Mouse (Mus musculus): ENCODE results near the gene P2rx7.
A peak's percentile ranks its signal among the peaks of the same experiment; 100 is the strongest.

P2rx7 gene

DNA sequence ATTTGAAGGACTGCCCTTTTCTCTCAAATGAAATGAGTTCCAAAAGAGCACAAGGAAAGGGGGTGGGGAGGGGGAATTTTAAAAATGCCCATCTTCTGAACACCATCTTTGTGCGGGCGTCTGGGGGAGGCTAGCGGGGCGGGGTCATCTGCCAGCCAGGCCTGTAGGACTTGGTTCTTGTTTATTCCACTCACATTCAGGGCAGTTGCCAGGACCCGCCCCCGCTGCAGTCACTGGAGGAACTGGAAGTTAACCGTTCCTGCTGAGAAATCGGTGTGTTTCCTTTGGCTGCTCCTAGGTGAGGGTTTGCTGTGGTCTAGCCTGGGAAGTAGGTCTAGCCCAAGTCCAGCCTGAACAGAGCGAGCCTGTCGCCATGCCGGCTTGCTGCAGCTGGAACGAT is at the start of gene P2rx7:
Gene P2rx7 (plus strand): TSS at position 211 of the 400 bp plus-strand sequence.
- peak; percentile 65 for DNase-seq (ENCODE audit: low read depth, low spot score)

DNA sequence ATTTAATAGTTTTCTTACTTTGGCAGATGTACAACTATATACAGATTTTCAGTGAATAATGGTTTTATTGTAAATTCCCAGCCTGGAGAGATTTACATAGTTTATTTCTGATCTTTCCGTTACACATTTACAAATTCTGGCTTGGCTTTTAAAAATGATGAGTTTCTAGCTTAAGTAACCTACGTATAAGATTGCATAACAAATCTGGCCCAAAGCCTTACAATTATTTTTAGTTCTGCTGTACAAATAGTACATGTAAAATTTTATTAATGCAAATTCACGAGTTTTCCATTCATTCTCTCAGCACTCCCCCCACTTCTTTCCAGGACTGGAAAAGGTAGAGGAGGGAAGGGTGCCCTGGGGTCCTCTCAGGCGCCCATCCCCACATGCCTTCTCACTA is 48.2 kb upstream of the P2rx7 start:
- no peak for DNase-seq (ENCODE audit: low read depth, low spot score)

DNA sequence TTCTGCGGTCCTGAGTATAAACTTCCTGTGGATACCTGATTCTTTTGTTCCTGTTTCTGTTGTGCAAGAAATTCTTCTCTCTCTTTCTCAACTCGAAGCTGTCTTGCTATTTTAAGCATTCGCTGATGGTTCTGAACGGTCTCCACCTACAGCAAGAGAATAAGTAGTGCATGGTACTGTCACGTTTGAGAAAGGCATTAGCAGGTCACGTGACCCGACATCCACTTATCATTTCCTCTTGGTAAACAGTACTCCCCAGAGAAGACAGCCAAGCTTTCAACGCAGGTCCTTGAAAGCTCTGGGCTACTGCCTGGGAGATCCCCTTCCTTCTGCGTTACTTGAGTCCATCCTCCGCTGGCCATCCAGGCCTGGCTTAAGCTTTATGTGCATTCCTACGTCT is 41.5 kb upstream of the P2rx7 start:
- no peak for DNase-seq (ENCODE audit: low read depth, low spot score)

DNA sequence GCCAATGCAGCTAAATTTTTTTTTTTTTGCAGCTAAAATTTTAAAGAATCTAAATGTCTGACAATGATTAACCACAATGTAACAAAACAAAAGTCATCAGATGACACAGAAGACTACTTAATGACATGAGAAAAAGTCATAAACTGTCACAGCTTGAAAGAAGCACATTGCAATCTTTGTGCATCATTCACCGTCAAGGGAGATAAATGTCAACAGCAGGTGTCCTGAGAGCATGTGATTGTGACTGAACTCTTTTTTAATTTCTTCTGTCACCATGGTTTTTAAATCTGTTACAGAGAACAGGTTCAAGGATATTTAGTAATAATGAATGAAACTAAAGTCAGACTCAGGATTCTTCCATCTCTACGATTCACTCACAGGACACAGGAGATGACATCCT is 38.8 kb upstream of the P2rx7 start:
- no peak for DNase-seq (ENCODE audit: low read depth, low spot score)

DNA sequence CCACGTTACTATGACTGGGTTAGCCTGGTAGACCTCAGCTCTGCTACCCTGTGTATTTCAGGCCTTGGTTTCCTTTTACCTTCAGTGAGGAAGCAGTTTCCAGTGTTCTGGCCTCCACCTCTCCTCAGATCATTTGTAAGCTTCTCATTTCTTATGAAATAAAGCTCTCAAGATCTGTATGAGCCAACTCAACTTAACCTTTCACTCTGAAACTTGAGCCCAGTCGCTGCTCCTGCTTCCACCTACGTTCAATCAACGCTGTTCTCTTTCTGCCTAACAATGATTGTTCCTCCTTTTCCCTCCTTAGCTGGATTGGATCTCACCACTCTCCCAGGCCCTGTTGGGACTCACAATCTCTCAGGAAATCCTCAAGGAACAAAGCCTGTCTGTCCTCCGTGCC is 32.1 kb upstream of the P2rx7 start:
- DNase-seq (ENCODE audit: low read depth, low spot score) = no peak

DNA sequence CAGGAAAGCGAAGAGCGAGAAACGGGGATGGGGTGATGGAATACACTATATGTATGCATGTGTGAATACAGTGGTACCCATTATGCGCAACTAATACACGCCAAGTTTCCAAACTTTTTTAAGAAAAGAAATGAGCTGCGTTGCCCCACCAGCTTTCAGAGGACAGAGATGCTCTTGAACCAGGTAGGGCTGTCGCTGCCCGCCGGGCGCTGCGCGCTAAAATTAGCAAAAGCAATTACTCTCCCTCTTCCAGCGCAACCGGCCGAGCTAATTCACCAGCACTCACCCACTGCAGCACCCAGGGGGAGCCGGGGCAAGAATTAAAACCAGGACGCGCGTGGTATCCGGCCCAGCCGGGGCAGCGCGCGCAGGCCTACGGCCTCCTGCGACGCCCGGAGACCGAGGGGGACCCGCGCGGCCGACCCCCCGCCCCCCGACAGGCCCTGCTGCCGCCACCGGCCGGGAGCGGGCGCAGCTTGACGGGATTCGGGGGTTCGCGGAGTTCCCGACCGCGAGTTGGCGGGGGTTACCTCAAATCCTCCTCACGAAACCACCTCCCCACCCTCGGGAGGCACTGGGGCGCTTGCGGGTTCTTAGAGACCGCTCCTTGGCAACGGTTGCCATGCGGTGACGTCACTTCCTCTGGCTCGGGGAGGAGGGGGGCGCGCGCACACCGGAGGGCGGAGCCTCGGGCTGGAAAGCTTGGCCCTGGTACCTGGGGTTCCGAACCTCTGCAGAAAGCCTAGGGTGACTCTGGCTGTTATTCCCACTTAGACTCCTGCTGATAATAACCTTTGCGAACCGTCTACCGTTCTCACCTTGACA is 29.6 kb upstream of the P2rx7 start, which contains the start of gene Ift81:
Gene Ift81 (minus strand): TSS at position 611 of the 825 bp plus-strand sequence.
- peak; percentile 96 for DNase-seq (ENCODE audit: low read depth, low spot score)

DNA sequence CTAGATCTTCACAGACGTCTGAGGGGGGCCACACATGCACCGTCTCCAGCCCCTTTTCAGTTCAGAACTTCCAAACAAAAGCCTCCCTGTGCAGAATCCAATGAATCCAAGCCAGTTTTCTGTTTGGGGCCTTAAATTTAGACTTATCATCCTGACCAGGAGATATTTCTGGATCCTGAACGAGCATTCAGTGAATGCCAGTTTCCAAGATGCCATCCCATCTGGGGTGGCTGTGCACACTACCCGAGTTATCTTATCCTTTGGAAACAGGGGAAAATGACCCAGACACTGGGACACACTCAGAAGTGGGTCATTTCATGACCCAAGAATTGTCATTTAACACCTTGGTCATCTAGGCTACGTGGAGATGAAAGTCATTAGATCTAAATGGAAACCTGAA is 26.0 kb upstream of the P2rx7 start:
- no peak for DNase-seq (ENCODE audit: low read depth, low spot score)

DNA sequence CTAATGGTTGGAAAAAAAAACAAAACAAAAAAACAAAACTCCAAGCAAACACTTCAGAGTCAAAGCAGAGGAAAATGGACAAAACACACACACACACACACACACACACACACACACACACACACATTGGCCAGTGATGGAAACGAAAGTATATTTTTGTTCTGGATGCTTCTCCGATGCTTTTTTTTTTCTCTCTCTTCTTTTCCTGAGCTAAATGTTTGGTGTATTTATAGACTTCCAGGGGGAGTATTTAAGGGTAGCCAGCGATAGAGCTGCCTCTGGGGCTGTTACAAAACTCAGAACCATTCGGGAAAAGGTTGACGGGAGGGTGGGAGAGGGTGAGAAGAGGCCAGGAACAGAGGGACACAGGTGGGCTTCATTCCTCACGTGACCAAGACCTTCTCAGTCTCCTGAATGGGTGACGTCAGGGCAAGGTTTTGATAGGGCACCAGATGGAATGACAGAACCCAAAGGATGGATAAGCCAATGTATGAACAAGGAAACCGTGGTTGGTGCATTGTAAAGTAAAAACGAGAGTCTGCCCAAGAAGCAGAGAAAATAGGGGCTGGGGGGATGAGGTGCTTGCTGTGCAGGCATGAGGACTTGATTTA is 23.9 kb upstream of the P2rx7 start:
- DNase-seq (ENCODE audit: low read depth, low spot score) = no peak

DNA sequence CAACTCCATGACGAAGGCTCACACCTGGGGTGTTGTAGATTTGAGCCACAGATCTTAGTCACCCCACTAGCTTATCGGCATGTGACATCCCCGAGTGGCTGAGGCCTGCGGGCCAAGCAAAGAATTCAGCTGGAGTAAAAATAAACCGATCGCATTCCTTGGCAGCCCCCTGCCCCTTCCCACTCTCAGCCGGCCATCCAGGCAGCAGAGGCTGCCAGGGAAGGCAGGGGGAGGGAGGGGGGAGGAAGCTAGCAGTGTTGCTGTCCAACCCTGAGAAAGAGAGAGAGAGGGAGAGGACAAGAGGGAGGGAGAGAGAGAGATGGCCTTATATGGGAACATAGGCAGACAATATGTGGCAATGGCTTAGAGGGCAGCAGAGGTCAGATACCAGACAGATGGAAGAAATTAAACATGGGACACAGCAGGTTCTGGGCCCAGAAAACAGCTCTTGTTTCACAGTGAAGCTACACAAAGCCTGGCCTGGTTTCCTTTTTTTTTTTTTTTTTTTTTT is 22.3 kb upstream of the P2rx7 start:
- no peak for DNase-seq (ENCODE audit: low read depth, low spot score)

DNA sequence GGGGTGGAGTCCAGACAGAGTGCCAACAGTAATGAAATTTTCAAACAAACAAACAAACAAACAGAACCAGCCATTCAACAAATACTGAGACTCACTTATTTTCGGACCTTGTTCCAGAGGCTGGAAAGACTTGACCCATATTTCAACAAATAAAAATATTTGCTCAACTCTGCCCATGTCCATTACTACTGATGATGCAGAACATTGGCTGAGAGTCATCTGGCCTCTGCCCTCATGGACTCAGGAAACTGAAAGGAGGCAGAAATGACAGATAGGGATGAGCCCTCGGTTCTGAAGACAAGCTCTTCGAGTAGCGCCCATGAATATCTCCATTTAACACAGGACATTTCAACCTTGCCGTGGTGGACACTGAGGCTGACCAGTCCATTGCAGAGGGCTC is 21.2 kb upstream of the P2rx7 start:
- no peak for DNase-seq (ENCODE audit: low read depth, low spot score)

DNA sequence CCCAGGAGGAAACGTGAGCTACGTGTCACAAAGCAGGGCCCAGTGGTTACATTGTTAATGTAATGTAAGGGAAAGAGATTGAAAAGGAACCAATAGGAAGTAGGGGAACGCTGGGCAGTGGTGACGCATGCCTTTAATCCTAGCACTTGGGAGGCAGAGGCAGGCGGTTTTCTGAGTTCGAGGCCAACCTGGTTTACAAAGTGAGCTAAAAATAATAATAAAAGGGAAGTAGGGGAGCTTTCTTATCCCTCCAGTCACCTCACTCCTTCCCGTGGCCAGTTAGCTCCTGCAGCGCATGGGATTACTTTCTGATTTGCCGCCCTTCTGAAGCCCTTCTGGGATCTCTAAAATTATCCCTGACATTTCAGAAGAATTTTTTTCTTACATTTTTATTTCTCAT is 19.9 kb upstream of the P2rx7 start:
- DNase-seq (ENCODE audit: low read depth, low spot score) = peak; percentile 13

DNA sequence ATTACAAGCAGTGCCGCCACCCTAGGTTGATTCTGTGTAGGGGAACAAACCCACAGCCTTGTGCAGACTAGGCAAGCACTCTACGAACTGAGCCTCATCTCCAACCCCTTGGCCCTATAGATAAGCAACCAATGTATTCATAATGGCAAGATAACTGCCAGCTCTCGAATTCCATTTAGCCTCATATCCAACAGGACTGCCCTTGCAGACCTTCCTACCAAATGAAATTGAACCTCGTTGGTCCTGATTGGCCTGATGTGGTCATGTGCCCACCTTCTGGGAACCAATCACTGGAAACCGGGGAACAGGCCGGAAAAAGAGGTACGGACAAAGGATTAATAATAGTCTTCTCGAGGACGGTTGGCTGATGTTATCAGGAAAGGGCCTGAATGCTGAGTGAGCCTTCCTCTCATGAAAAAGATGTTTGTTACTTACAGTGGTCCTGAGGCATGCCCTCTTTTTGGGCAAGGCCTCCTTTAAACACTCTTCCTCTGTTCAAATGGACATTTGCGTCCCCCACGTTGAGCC is 18.7 kb upstream of the P2rx7 start:
- no peak for DNase-seq (ENCODE audit: low read depth, low spot score)

DNA sequence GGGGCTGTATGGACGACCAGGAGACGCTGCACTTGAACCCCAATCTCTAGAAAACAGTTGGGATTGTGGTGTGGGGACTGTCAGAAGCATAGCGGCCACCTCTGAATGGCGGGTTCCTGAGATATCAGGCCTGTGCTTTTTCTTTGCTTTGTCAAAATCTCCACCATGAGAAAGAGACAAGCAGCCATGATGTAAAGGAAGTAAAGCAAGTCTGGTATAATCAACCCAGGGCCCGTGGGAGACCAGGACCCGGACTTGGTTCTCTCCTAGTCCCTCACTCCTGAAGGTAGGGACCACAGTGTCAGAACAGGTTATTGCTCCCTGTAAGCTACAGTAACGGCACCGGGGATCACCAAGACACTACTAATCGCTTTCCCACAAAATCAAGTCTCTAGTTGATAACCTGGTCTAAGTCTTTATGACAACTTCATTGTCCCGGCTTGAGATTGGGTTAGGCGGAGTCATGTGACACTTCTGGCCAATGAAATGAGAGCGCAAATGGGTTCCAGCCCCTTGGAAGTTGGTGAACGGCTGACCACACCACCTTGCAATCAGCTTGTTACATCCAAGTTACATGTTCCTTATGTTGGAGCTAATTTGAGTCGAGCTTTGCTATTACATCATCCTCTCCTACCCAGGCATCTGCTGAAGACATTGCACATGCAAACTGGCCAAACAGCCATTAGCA is 18.0 kb upstream of the P2rx7 start:
- DNase-seq (ENCODE audit: low read depth, low spot score) = peak; percentile 80

DNA sequence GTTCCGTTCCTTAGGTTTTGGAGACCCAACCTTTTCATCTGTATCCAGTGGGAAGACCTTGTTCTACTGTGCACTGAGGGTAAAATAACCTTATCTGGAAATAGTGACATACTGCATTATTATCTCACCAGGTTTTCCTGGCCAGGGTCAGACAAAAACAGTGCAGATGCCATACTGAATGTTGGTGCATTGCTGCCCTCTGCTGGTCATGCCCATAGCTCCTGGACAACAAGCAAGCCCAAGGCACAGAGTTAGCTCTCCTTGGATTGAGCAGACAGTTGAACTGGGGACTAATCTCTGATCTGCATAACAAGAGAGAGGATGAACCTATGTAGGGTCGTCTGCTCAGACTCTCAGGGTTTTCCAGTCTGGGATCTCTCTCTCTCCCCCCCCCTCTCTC is 16.5 kb upstream of the P2rx7 start:
- peak; percentile 92 for DNase-seq (ENCODE audit: low read depth, low spot score)

DNA sequence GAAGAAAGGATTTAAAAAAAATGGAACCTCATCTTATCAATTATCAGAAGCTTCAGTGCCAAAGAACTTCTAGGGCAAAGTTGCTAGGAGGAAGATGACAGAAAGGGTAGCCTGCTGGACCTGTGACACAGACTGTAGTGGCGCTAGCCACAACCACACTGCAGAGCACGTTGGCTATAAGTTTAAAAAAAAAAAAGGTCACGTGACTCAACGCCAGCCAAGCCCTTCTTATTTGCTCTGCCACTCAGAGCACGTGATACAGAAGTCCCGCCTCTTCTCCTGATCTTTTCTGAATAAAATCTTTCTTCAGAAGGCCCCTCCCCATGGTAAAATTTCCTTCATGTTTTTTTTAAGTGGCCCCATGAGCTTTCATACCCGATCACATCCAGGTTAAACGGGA is 8.5 kb upstream of the P2rx7 start:
- DNase-seq (ENCODE audit: low read depth, low spot score) = no peak

DNA sequence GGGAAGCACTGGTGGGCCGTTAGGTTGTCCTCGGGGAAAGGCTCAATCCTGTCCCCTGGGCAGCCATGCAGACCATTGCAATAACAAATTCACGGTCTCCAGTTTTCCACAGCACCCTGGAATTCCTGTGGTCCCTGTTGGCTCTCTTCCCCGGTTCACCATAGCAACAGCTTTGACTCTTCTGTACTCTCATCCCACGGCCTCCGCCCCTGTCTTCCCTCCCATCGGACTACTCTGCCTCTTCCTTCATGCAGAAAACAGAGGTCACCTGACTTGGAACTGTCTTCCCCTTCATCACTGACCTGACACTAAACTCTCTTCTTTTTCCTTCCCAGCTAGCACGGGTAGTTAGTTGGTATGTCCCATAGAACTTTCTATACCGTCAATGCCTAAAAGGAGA is 7.4 kb upstream of the P2rx7 start:
- no peak for DNase-seq (ENCODE audit: low read depth, low spot score)

DNA sequence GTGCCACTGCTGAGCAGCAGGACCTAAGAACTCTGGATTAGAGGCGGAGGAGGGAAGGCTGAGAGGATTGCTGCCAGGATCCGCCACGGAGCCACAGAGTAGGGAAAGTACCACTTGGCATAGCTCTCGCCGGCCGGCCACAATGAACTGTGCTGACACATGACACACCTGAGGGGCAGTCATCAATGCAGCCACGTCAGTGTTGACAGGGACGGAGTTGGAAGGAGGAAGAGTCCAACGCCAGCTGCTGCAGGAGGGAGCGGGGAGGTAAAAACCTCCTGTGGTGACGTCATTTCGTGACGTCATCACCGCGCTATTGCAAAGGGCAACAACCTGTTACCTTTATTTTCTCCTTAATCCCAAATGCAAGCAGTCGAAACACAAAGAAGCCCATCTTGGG is 6.8 kb upstream of the P2rx7 start:
- peak; percentile 77 for DNase-seq (ENCODE audit: low read depth, low spot score)

DNA sequence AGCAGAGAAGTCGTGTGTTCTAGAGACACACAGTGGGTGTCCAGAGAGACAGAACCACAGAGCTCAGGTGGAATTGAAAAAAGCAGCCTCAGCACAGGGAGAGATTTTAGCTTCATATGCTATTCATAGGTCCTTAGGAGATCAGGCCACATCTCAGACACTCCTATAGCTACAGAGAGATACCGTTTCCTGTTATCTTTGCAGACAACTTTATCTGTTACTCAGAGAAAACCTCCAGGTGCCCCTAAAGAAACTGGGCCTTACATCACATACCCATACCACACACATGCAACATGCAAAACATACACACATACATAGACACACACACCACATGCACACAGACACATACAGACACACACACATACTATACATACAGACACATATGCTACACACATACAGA is 5.4 kb upstream of the P2rx7 start:
- DNase-seq (ENCODE audit: low read depth, low spot score) = no peak

DNA sequence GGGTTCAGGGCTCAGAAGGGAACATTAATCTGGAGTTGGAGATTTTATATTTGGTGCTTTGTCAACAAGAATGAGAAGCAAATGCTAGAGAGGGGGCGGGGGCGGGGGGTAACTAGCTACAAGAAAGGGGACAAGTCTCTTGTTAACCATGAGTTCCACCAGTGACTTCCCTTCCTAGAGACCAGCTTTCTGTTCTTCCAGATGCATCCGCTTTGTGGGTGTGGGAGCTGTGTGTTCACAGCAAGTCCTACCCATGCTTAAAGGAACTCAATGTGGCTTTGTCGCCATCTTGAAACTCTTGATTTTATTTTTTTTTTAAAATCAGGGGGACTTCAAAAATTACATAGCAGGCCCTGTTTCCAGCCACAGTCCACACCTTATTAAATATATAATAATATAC is 4.2 kb upstream of the P2rx7 start:
- DNase-seq (ENCODE audit: low read depth, low spot score) = no peak

DNA sequence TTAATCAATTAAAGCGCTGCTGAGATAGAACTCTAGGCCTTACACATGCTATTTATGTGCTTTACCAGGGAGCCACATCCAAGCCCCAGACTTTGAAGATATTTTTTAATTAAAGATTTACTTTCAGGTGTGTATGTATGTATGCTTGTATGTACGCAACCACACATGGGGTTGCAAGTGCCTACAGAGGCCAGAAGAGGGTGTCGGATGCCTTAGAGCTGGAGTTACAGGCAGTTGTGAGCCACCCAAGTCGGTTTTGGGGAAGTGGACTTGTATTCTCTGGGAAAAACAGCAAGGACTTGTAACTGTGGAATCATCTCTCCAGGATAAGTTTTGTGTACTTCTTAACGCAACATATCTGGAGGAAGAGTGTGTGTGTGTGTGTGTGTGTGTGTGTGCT is 3.7 kb upstream of the P2rx7 start:
- DNase-seq (ENCODE audit: low read depth, low spot score) = peak; percentile 49

DNA sequence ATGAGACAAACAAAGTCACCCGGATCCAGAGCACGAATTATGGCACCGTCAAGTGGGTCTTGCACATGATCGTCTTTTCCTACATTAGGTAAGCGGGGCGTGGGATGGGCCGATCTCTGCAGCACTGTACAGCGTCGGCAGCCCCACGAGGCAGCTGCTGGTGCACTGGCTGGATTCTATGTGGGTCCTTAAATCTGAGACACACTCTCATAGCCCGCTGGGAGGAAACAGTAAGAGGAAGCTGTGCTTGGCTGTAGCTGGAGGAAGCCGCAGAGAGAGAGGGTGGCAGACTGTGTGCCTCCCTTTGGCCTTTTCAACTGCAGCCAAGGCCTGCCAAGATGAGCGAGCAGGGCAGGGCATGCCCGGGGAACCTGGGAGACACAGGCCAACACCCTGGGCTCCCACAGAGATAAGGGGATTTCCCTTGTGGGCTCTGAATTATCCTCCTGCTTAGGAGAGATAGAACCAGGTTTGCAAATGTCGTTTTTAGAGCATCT is 448 bp downstream of the P2rx7 start:
- DNase-seq (ENCODE audit: low read depth, low spot score) = peak; percentile 51

DNA sequence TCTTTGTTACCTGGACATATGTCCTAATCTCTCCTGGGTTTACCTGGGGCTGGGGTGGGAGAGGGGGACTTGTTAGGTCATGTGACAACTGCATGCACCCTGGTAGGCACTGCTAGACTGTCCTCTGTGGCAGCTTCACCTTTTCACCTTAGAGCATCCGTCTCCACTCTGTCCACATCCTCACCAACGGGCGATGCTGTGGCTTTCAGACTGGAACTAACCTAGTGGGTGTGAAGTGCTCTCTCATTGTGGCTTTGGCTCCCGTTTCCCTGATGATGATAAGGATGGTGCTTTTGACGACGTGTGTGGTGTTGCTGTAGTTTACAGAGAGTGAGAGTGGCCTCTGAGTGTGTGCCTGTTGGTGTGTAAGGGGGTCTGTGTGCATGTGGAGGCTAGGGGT is 1.6 kb downstream of the P2rx7 start:
- no peak for DNase-seq (ENCODE audit: low read depth, low spot score)
